Mouse (Mus musculus) central nervous system, embryonic 18 days (tissue): ENCODE data around the gene Yipf7. TPM values are rescaled to one million over a fixed set of nuclear protein-coding genes. Genes with fewer than 3 reads are reported as not detected.

Source experiments
- polyA plus RNA-seq: library from polyadenylated mRNA; depleted of rRNA; stranded (reverse); fragments of >200 nt; gene quantifications from 2 replicates; pipeline ENCODE4 v1.2.3, GENCODE M21; 2012; rRNA removed

Yipf7 gene
- 0.37 TPM in 1 of 2 replicates, not detected in the other for polyA plus RNA-seq

DNA sequence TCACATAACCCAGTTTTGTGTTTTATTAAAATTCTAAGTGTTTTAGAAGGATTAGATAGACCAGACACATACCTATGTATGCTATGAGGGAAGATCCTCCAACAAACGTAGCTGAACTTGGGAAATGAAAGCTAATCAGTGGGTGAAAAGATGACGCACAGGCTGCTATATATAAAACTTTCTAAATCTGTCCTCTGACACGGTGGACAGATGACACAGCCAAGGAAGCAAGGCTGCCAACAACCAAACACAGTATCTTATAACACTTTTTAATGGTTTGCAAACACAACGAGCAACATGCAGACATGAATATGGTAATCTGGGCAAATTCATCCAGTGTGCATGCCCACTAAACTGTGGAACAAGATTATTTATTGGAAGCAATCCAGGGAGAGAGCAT, at the start of gene Yipf7:
Gene Yipf7 (minus strand): TSS at position 160 of the 400 bp plus-strand sequence.

DNA sequence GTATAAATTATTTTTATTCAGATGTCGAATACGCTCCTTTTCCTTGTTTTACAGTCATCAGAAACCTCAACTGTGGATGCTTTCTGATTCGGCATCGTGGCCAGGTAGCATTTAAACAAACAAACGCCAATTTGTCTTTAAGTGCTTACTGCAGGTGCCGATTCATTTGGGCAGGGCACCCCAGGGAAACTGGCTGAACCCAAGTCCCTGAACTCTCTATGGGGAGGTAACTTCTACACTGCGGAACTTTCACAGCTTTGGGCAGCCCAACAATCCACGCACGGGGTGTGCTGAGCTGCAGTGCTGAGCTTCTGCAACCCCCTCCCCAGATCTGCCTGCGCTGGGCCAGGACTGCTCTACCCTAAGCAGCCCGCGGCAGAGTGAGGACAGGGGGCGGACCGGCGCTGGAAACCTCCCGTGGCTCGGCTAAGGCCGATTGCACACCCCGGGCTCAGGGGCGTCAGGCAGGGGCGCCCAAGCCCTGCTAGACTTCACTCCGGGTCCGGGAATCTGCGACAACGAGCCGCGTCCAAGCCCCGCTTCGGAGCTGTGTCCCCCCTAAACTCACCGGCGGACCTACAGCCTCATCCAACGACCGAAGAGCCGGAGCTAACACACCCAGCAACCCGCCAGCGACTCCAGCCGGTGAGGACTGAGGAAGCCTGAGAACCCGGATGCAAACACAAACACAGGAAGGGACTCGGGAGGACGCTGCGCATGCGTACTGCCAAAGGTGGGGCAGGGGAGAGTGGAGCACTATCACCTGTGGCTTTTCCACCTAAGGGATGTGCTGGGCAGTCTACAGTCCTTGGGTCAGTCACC, 49.4 kb upstream of the Yipf7 start, which contains the start of gene Gnpda2:
Gene Gnpda2 (minus strand): TSS at position 701 of the 822 bp plus-strand sequence.

DNA sequence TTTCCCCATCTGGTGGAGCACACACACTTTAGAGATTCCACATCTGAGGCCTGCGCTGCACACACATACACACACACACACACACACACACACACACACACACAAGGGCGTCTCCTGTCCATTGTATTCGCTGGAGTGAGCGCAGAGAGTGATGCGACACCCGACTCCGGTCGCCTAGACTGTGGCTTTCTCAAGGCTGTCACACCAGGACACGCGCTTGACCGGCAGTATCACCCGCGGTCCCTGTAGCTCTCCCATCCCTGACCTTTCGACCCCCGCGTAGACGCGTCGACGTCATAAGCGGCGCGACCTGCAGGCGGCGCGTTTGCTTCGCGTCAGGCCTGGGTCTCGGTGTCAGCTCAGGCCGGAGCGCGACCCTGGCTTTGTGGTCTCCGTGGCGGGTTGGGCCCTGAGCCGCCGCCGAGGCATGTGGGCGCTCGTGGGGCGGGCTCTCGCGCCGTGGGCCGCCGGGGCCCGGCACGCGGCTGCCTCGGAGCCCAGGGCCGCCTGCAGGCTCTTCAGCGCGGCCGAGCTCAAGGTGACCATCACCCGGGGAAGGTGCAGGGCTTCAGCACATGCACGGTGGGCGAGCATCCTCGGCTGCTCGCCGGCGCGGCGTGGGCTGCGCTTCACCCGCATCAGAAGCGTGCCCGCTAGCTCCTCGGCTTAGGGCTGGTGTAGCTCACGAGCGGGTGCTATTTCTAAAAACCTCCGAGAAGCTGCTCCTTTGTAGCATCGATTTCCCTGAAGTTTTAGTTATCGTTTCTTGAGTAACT, 14.4 kb upstream of the Yipf7 start, which contains the start of gene Guf1:
Gene Guf1 (plus strand): TSS at position 296 of the 776 bp plus-strand sequence.

Other genes starting within 250 kb of the Yipf7 start
- 14.1 and 15.6 TPM in 2 replicates for gene Kctd8, start 201.0 kb downstream of the Yipf7 start, polyA plus RNA-seq
- gene Guf1, start 14.3 kb upstream of the Yipf7 start, polyA plus RNA-seq = 63.5 and 66.1 TPM in 2 replicates
- gene Gnpda2, start 49.7 kb upstream of the Yipf7 start, polyA plus RNA-seq = 19.3 and 20.2 TPM in 2 replicates